Mouse (Mus musculus) stomach, postnatal 0 days (tissue): Measurements from ENCODE around the gene Men1.

Experiments used
- CTCF ChIP-seq: IDR thresholded peaks from 2 replicates; pipeline ENCODE4 v1.5.1; 2016; ENCODE audit warnings: antibody characterized with exemption, low read depth, mild to moderate bottlenecking, moderate library complexity
- EP300 ChIP-seq: optimal IDR thresholded peaks from 2 replicates; pipeline ENCODE3; 2016; ENCODE audit warnings: antibody characterized with exemption

GRCm38 (mm10) chr19:6346661-6347060 lies 11.9 kb downstream of the Men1 start:
- no peak for TF ChIP-seq EP300
- TF ChIP-seq CTCF, result no peak
